Mouse (Mus musculus) brain, embryonic 14.5 days (tissue): ENCODE data around the gene Lancl2.

Experiments
- CTCF ChIP-seq: fragments of 200-500 bp; IDR thresholded peaks from 2 replicates; pipeline ENCODE4 v1.5.1; 2012; ENCODE audit warnings: inconsistent platforms, mild to moderate bottlenecking, moderate library complexity, borderline replicate concordance; ENCODE audit not compliant: insufficient read depth, insufficient read length; ENCODE audit errors: extremely low read depth
- POLR2A ChIP-seq: fragments of 200-500 bp; IDR thresholded peaks from 2 replicates; pipeline ENCODE4 v1.6.1; 2012; ENCODE audit warnings: mild to moderate bottlenecking, inconsistent platforms, borderline replicate concordance; ENCODE audit not compliant: poor library complexity, insufficient read depth, insufficient read length, severe bottlenecking; ENCODE audit errors: extremely low read depth

GRCm38 (mm10) chr6:57768948-57769525, 66.7 kb downstream of the Lancl2 start:
- TF ChIP-seq POLR2A: no peak
- no peak for TF ChIP-seq CTCF
